Mouse (Mus musculus): ENCODE results near the gene Nlrc4.

Nlrc4 gene

DNA sequence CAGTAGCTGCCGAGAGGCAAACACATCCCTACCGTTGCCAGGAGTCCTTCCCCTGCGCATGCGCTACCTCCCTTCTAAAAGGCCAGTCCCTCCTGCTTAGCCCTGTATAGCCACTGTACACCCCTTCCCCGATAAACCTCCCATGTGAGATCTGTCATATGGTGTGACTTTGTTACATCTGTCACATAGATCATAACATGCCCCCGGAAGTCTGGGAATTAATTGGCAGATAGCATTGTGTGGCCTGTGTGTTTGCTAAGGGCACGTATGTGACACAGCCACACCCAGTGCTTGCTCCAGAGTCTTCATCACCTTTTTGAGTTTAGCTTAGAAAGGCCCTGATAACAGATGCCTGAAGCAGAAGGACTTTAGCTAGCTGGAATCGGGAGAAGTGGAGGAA is 28.9 kb downstream of the Nlrc4 start:
- in situ Hi-C loops (cut with MboI, MseI) = no loop called here

DNA sequence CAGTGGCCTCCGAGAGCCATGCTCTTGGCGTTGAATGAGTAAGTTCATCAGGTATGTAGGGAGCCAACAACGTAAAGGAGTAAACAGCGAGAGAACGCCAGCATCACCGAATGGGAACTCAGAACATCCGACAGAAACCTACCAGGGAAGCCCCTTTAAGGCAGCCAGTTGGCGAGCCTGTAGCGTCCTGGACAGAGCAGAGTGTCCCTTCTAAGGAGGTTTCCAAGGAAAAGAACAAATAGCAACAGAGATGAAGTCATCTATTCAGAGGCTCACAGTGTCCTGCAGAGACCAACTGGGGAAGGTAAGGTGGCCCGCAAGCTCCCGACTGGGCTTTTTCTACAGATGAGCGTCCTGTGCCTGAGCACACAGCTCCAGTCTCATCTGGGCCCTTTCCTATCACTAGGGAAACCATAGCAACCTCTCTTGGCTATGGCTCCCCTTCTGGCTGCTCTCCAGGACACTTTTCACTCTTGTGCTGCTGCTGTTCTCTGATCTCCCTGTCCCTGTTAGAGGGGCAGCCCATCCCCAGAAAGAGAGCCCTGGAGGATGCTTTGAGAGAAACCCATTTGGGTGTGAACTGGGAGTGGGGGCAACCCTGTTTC is 34.4 kb downstream of the Nlrc4 start:
- in situ Hi-C loops (cut with MboI, MseI) = no loop called here

DNA sequence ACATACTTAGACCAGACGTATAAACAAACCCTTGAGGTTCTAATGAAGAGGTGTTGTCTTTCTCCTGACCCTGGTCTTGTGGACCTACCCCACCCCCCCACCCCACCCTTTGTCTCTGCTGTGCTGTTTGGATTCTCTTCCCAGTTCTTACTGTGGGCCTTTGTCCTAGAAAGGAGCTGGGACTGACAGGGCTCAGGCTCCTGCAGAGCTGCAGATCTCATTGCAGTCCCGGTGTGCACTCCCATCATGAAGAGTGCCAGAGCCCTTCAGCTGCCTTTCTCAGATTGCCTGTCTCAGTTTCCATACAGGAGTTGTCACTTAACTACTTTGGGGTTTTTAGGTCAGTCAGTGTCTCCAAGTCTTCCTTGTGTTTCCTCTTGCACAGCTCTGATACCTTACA is 38.3 kb downstream of the Nlrc4 start:
- in situ Hi-C loops (cut with MboI, MseI) = no loop called here

DNA sequence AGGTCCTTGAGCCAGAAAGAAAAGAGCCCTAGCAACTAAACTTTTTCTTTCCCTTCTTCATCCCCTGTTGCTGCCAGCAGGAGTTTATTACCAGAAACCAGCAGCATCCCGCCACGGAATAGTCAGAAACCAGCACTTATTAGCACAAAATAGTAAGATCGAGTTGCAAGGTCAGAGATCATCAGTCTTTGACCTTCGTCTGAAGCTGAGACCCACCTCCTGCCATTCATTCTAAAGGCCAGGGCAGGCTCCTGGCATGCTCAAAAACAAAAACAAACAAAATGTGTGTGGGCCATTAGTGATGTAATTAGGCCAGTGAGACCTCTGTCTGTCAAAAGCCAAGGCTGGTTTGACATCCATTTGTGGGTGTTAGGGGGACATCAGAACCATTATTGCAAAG is 40.8 kb downstream of the Nlrc4 start:
- in situ Hi-C loops (cut with MboI, MseI) = no loop called here

DNA sequence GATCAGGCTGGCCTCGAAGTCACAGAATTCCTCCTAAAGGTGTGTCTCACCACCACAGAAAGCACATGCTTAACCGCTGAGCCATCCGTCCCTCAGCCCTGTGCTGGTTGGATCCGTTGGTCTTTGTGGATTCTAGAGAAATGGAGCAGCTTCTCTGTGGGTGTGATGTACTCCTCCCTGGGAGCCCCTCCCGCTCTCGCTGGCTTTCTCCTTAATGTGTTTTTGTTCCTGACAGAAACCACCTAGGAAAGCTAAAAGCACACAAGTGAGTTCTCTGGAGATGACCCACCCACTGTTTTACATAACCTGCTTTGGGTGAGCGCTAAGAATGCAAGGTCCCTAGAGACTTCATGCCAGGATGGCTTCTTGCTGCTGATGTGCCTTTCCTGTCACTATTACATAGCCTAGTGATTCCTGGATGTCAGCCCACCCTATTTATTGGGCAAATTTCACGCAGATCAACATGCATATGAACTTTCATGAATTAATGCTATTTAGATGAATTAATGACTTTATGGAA is 42.0 kb downstream of the Nlrc4 start:
- in situ Hi-C loops (cut with MboI, MseI) = no loop called here

DNA sequence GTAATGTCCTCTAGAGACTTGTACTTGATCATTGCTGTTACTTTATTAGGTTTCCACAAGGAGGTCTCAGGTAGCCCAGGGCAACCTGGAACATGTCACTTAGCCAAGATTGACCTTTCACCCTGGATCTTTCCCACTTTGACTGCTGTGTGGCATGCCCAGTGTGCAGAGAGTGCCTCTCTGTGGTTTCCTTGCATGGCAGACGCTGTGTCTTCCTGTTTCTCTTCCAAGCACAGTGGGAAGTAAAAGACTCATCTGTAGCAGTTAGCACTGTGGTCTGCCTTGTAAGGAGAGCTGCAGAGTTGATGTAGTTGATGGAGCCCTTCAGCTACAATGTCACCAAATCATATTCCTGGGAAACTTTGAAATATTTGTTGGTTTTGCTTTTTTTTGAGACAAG is 44.3 kb downstream of the Nlrc4 start:
- in situ Hi-C loops (cut with MboI, MseI) = no loop called here

DNA sequence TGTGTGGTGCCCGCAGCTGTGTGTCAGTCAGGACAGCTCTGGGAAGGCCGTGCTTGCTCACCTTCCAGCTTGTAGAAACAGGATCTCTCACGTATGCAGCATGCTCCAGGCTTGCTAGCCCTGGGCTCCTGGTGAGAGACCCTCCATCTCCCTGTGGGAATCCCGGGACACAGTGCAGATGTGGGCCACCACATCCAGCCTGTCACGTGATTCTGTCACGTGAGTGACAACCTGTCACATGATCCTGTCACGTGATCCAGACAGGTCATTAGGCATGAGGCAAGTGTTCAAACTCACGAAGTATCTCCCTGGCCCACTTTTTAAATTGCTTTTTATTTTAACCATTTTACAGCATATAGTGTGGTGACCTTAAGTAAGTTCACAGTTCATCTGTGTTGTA is 45.6 kb downstream of the Nlrc4 start:
- in situ Hi-C loops (cut with MboI, MseI) = no loop called here

DNA sequence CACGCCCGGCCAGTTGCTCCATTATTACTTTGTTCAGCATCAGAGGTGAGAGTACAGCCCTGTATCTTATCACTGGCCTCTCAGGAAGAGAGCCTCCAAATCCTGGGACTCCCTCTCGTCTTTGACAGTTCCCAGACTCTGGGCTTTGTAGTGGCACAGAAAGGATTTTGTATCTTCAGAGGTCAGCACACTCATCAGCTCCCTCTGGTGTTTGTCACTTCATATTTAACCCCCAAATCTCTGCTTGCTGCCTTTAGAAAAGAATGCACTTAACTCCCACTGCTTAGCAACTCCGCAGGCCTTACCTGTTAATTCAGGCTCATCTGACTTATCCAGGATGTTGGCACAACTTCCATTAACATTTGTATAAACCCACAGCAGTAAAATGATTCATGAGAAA is 49.2 kb downstream of the Nlrc4 start:
- in situ Hi-C loops (cut with MboI, MseI) = loop anchor here (5.0 kb wide), 1 partner anchor 77 kb away; no protein-coding TSS in a partner anchor

DNA sequence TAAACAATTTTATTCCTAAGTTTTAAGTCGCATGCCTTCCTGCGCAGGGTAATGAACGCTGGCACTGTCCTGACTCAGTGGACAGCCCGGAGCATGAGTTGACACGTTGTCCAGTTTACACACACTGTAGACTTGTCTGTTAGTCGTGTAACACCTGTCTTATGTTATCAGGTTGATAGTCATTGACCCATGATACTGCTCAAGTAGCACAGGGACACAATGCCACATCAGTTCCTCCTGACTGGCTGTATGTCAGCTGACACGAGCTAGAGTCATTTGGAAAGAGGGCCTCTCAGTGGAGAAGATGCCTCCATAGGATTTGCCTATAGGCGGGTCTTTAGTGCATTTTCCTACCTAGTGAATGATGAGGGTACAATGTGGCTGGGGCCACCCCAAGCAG is 52.5 kb downstream of the Nlrc4 start:
- in situ Hi-C loops (cut with MboI, MseI) = loop anchor here (5.0 kb wide), 1 partner anchor 74 kb away; no protein-coding TSS in a partner anchor

DNA sequence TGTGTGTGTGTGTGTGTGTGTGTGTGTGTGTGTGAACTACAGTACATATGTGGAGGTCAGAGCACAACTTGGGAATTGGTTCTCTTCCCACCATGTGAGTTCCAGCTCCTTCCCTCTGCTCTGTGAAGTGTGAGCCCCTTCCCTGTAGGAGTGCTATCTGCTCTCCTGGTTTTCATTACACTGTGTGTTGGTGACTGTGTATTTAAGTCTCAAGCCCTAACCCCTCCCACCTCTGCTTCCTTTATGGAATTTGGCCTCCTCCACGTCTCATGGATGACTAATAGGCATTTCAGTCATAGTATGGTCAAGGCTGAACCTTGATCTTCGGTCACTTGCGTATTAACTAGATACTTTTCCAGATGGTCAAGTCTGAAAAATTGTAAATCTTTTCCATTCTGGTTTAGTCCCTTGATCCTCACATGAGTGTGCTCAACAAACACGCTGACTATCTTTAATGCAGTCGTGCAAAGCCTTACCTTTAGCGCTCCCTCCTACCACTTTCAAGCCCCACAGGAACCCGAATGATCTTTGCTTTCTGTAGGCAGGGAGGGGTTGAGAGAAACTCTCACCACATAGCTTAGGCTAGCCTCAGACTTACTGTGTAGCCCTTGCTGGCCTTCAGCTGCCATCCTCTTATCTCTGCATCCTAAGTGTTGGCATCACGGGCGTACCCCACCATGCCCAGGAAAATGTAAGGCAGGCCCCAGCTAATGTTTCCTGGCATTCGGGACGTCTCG is 56.3 kb downstream of the Nlrc4 start:
- in situ Hi-C loops (cut with MboI, MseI) = no loop called here

DNA sequence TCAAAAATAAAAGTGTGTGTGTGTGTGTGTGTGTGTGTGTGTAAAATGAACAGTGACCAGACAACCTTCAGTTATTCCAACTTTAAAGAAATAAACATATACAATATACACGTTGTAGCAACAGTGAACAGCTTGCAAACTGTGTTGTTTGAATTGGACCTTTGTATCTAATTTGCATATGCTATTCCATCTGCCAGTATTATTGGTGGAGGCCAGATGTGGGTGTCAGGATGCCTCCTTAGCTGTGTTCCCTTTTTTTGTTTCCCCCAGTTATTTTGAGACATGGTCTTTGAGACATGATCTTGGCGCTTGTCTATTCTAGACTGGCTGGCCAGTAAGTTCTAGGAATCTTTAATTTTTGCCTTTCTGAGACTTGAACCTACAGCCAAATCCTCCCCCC is 61.8 kb downstream of the Nlrc4 start:
- in situ Hi-C loops (cut with MboI, MseI) = no loop called here

DNA sequence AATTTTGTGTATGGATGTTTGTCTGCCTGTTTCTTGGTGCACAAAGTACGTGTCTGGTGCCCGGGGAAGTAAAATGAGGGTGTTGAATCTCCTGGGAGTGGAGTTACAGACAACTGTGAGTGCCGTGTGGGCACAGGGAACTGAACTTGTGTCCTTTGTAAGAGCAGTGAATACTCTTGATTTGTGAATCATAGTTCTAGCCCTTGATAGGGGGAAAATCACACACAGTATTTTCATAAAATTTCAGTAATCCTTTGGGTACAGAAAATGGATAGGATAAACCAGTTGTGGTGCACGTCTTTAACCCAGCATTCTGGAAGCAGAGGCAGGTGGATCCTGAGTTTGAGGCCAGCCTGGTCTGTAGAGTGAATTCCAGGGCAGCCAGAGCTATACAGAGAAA is 62.2 kb downstream of the Nlrc4 start:
- in situ Hi-C loops (cut with MboI, MseI) = no loop called here

DNA sequence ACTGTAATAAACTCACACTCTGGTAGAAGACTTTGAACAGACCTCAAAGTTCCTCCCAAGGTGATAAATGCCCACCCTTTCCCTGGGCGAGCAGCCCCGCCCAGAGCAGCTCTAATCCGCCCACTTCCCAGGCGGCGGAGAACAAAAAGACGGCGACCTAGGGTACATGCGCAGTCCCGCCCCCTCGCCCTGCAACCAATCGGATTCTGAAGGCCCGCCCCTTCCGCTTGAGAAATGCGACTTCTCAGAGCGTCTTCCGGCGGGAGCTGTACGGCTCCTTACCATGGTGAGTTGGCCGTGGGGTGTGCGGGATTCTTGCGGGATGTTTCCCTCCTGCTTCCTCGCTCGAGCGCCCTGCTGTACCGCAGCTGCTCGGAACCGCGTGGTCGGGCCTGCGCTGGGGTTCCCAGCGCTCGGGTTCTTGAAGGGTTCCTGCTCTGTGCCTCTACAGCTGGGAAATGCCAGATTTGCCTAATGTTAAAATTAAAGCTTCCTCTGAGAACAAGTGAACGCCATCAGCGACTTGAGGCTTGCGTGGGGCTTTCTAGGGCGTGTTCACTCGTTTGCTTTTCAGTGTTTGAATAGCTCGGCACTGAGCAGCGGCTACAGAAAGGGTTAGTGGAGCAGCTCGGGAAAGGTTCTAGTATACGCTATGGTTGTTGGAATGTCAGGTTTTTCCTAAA is 63.4 kb downstream of the Nlrc4 start, which contains the start of gene Slc30a6:
TSS of gene Slc30a6 (plus strand) at position 226 of the 683 bp plus-strand sequence.
- in situ Hi-C loops (cut with MboI, MseI) = no loop called here

DNA sequence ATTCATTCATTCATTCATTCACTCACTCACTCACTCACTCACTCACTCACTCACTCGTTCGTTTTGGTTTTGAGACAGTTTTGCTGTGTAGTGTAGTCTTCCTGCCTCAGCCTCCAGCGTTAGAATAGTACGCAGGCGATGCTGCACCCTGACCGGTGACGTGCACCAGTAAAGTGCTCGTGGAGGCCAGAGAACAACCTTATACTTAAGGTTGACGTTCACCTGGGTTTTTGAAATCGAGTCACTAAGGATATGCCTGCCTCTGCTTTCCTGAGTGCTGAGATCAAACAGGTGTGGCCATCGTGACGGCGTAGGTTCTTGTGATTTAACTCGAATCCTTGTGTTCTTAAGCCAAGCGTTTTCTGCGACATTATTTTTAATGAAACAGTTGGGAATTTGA is 64.1 kb downstream of the Nlrc4 start:
- in situ Hi-C loops (cut with MboI, MseI) = no loop called here

DNA sequence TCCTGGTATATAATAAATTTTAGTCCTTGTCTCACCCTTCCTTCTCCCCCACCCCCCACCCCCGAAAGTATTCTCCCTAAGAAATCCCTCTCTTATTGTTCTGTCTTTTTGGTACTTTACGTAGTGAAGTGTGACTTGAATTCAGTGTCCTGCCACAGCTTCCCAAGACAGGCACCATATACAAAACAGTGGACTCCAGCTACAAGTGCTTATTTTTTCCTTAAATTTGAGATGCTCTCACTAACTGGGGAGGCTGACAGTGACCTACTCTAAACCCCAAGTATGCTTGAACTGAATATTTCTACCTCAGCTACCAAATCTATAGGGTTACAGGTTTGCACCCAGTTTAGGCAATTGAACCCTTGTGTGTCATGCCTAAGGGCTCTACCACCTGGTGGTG is 64.6 kb downstream of the Nlrc4 start:
- in situ Hi-C loops (cut with MboI, MseI) = no loop called here

DNA sequence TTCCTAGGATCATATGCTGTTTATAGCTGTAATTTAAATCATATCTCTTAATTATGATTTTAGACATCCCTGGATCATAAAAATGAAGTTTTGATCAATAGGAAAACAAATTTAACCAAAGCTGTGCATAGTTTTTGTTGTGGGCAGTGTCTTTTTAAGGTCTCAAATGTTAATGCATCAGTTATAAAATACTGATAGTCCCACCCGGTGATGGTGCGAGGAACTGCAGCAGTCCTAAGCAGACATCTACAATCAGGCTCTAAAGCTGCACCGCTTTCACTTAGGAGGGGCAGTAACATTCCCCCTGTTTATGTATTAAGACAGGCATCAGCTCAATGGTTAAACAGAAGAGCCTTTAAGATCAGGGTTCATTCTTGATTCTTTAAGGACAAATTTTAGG is 69.1 kb downstream of the Nlrc4 start:
- in situ Hi-C loops (cut with MboI, MseI) = no loop called here

DNA sequence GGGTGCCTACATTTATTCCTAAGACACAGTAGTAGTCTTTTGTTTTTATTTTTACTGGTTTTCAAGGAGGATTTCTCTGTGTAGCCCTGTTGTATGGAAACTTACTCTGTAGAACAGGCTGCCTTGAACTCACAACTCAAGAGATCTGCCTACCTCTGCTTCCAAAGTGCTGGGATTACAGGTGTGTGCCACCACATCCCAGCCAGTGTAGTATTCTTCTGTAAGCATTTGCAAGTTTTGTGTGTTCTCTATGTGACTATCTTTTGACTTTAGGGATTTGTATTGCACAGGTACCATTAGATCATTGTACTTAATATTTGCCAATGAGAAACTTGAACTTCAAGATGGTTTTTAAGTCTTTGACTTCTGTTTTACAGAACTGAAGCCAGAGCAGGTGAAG is 72.3 kb downstream of the Nlrc4 start:
- in situ Hi-C loops (cut with MboI, MseI) = no loop called here

DNA sequence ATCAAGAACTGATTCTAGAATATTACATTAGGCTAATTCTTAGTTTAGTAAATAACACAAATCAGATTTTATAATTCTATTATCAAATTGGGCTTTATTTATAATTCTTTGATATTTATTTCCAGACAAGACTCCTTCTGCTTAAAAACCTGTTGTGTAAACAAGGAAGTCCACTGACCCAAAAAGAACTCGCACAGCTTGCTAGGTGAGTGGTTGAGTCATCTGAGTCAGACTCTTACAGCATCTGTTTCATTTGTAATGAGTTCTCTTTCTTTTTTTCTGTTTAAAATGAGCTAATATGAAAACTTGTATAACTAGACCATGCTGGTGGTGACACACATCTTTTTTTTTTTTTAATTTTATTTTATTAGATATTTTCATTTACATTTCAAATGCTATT is 82.0 kb downstream of the Nlrc4 start:
- in situ Hi-C loops (cut with MboI, MseI) = no loop called here
